Mouse (Mus musculus) right cerebral cortex, postnatal 10 days (tissue): ENCODE measurements around the gene Pik3c2b.
"Not testable (repeated sequence)": the region's sequence is repeated elsewhere in the genome, so short reads cannot be mapped to it uniquely, and the experiment has no call there.

ENCODE experiments used
- DNase-seq, 2 experiments: peaks; one replicate each; pipeline ENCODE4 v3.0.0; 2021; ENCODE audit warnings: low spot score in 2 of 2

Gene Pik3c2b

GRCm38 (mm10) chr1:133045011-133045860 is at the start of gene Pik3c2b:
Pik3c2b (plus strand) TSS chr1:133045667.
- DNase-seq, result no peak

GRCm38 (mm10) chr1:133000347-133000746 is 45.1 kb upstream of the Pik3c2b start:
- DNase-seq, result no peak

- no peak for DNase-seq
Observed at GRCm38 (mm10) chr1:133006571-133006970, 38.9 kb upstream of the Pik3c2b start.

DNA sequence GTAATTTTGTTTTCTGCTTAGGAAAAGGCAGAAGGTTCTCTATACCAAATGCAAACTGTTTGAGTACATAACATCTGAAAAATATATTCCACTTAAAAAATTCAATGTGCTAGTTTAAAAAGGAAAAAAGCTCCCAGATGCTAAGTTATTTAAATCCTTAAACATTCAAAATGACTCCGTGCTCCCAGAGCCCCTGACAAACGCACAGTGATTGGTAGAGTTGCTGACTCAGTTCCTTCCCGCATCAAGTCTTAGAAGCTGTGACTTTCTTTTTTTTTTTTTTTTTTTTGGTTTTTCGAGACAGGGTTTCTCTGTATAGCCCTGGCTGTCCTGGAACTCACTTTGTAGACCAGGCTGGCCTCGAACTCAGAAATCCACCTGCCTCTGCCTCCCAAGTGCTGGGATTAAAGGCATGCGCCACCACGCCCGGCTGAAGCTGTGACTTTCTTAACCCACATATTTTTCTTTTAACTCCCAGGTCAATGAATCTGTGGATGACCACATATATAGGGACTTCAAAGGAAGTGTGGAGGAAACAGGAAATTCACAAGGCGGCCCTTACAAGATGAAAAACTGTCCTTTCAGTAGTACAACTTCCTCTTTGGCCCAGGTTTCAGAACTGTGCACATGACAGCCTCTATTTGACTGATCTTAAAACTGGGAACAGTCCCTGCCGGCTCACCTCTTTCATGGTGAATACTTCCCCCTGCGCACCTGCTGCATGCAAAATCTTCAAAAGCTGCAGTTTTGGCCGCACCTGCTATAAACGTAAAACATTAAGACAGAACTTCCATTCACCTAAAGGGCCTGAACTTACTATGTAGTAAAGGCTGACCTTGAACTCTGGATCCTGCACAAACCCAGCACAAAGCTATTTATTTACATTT is 33.3 kb upstream of the Pik3c2b start:
- DNase-seq, result no peak

- DNase-seq, result no peak
Observed at GRCm38 (mm10) chr1:133013331-133013730, 32.1 kb upstream of the Pik3c2b start.

DNA sequence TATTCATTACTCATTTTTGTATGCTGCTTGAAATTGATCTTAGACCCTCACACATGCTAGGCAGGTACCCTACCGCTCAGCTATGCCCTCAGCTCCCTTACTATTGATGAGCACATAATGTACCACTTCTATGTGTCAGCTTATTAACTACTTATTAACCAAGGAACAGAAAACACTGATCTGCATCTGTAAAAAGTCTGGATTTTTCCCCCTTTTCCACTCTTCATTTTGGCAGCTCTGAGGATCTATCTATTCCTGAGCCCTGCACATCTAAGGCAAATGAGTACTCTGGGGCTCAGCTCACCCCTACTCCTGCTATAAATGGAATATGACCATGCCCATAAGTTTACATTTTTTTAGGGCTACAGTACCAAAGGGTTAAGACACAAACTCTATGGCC is 31.3 kb upstream of the Pik3c2b start:
- DNase-seq, result no peak

DNA sequence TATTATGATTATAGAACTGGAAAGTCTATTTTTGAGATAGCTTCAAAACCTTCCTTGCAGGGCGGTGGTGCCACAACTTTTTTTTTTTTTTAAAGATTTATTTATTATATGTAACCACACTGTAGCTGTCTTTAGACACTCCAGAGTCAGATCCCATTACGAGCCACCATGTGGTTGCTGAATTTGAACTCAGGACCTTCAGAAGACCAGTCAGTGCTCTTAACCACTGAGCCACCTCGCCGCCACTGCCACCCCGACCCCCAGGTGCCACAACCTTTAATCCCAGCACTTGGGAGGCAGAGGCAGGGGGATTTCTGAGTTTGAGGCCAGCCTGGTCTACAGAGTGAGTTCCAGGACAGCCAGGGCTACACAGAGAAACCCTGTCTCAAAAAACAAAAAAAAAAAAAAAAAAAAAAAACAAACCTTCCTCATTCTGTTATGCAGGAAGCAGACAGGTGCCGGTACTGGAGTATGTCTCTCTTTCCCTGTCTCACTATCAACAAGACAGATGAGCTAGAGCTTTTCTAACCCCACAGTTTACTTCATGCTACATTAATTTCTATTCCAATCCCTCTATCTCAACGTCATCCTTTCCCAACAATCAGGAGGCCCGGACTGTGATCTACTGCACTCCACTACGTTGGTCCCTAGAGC is 28.6 kb upstream of the Pik3c2b start:
- no peak for DNase-seq

DNA sequence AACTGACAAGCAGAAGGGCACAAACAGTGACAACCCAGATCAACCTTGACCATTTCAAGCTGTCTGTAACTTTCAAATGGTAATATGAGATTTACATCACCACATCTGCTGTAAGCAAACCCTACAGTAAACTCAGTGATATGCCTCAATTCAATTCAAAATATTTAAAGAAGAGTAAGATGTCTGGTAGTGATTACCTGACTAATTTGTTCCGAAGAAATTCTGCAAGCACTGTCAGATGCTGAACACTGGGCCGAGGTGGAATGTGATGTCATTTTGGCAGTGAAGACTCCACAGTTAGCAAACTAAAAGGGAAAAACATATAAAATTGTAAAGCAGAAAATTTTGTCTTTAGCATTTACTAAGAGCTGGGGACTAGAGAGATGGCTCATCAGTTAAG is 26.9 kb upstream of the Pik3c2b start:
- no peak for DNase-seq

GRCm38 (mm10) chr1:133019312-133019711 is 26.2 kb upstream of the Pik3c2b start:
- no peak for DNase-seq

DNA sequence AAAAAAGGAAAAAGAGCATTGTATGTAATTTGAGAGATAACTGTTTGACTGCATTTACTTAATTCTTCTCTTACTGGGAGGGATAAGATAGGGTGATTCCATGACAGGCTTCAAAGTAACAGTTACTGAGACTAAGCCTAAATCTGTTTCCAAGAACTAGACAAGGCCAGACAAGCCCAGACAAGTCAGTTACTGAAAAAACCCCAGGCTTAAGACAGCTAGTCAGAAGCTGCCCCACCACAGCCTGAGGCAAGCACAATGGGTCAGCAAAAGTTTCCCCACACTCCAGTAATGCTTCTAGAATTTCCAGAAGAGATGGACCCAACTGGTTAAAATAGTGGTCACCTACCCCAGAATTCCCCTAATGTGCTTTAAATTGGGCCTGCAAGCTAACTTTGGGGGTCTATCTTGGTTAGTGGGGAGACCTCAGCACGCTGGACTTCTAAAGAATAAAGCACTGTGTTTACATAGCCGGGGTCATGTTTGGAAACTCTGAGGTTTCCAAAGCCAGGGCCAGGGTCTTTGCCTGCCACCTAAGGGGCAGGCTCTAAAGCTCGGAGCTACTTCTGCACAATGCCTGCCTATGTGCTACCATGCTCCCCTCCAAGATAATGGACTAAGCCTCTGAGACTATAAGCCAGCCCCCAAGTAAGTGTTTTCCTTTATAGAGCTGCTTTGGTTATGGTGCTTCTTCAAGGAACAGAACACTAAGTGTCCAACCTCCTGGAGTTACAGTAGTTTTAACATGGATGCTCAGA is 25.2 kb upstream of the Pik3c2b start:
- DNase-seq, result no peak

DNA sequence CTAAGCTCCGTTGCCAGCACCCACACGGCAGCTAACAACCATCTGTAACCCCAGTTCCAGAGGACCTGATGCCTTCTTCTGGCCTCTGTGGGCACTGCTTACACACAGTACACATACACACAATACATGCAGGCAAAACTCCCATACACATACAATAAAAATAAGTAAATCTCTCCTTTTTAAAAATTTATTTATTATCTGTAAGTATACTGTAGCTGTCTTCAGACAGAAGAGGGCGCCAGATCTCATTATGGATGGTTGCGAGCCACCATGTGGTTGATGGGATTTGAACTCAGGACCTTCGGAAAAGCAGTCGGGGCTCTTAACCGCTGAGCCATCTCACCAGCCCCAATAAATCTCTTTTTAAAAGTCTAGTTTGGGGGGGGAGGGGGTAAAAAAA is 24.1 kb upstream of the Pik3c2b start:
- DNase-seq, result no peak

- not testable (repeated sequence) for DNase-seq
Observed at GRCm38 (mm10) chr1:133021971-133022370, 23.5 kb upstream of the Pik3c2b start.

DNA sequence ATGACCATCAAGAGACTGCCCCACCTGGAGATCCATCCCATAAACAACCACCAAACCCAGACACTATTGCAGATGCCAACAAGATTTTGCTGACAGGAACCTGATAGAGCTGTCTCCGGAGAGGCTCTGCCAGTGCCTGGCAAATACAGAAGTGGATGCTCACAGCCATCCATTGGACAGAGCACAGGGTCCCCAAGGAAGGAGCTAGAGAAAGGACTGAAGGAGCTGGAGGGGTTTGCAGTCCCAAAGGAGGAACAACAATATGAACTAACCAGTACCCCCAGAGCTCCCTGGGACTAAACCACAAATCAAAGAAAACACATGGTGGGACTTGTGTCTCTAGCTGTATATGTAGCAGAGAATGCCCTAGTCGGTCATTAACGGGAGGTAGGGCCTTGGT is 21.7 kb upstream of the Pik3c2b start:
- DNase-seq, result not testable (repeated sequence)

DNA sequence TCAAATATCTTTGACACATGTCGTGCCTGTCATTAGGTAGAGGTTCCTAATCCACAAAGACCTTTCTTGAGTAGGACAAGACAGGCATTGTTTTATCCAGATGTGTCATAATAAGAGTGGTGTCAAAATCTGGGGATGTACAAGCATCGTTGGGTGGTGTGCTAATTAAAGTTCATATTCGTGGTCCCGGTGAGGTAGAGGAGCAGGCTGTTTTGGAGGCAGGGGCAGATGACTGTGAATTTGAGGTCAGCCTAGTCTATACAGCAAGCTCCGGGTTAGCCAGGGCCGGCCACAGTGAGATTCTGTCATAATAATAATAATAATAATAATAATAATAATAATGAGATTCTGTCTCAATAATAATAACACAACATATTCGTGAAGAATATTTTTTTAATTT is 21.0 kb upstream of the Pik3c2b start:
- no peak for DNase-seq

GRCm38 (mm10) chr1:133025051-133025795 is 20.2 kb upstream of the Pik3c2b start:
- peak; percentile 94 to 95 for DNase-seq

DNA sequence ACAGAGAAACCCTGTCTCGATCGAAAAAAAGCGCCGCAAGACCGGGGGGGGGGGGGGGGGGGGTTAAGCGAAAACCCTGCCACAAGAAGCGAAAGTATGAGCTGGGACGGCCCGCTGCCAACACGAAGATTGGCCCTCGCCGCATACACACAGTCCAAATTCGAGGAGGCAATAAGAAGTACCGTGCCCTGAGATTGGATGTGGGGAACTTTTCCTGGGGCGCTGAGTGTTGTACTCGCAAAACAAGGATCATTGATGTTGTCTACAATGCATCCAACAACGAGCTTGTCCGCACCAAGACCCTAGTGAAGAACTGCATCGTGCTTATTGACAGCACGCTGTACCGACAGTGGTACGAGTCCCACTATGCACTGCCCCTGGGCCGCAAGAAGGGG is 19.7 kb upstream of the Pik3c2b start:
- DNase-seq, result not testable (repeated sequence)

- no peak for DNase-seq
Observed at GRCm38 (mm10) chr1:133027126-133027525, 18.3 kb upstream of the Pik3c2b start.

GRCm38 (mm10) chr1:133027980-133028379 is 17.5 kb upstream of the Pik3c2b start:
- no peak for DNase-seq

DNA sequence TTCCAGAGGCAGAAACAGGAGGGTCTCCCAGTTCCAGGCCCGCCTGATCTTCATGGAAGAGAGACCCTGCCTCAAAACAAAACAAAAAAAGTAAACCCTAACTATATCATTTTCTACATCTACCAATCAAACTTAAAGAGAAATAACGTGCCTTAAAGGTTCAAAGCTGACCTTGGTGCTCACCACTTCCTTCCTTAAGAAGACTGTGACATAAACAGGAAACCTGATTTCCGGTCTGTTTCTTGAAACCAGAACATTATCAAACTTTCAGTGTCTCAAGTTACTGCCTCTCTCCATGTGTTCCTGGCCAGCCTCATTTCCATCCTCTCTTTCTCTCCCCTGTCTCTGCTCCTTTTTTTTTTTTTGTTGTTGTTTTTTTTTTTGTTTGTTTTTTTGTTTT is 15.7 kb upstream of the Pik3c2b start:
- no peak for DNase-seq

DNA sequence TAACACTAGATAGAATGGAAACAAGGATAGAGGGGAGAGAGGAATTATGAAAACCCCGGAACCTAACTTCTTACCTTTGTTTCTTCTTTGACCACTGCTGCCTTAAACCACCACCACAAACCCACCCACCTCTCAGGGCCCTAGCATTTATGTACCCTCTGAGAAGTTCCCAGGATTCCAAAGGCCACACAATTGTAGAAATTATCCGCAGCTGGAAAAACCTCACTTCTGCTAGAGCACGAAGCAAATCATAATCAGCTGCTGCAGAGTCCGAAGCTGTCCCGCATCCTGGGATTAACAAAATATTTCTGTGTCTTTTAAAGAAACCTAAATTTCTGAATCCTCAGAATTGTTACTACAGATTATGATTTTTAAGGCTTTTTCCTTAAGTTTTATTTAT is 15.0 kb upstream of the Pik3c2b start, which contains the start of gene Mdm4:
Mdm4 (minus strand) TSS at position 101 of the 400 bp plus-strand sequence.
- no peak for DNase-seq

DNA sequence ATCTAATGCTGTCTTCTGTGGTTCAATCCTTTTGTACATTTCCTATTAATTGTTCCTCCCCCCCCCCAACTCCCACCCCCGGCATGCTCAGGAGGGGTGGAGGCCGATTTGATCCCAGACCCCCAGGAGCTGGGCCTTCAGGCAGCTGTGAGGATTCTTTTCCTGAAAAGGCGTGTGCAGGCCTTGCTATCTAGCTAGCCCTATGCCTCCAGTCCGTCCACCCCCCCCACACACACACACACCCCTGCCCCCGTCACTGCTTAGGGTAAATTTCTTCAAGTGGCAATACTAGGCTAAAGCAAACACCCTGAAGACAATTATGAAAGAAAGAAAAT is 12.5 kb upstream of the Pik3c2b start:
- DNase-seq, result no peak
